Mouse (Mus musculus): ENCODE measurements around the gene Nadk2. TPM values are rescaled to one million over a fixed set of nuclear protein-coding genes. Genes with fewer than 3 reads are reported as not detected.

Nadk2 gene
- polyA plus RNA-seq, 1 experiment from 2014 or later = 13.7 TPM

- TF ChIP-seq CTCF (IDR thresholded peaks at IDR 0.05; ENCODE audit: low read depth) = no peak
- no peak for TF ChIP-seq EP300 (optimal IDR thresholded peaks at IDR 0.05)
- Histone ChIP-seq H3K27me3 (ENCODE audit: control insufficient read depth, insufficient read depth, low read length) (no peaks in the 10 kb centered on the region), H3K4me3 (ENCODE audit: low read depth, low read length) (peak within 1 kb of the TSS; percentile 98), H3K9me3 (ENCODE audit: control insufficient read depth, low read length) (no peaks in the 10 kb centered on the region), H3K36me3 (ENCODE audit: control insufficient read depth, insufficient read depth, low read length) (no peaks in the 10 kb centered on the region), H3K9ac (ENCODE audit: low read length) (peak within 1 kb of the TSS; percentile 95), H3K4me1 (replicated peaks; ENCODE audit: control insufficient read depth, insufficient read depth) (no peaks in the 10 kb centered on the region), H3K27ac (replicated peaks) (peak within 1 kb of the TSS; percentile 89), H3K4me2 (replicated peaks; ENCODE audit: low read depth) (peak within 1 kb of the TSS; percentile 72)
- DNase-seq (ENCODE audit: low spot score) = peak; percentile 98
- 0% methylated on average over 33 of the region's 34 CpGs for WGBS
- ATAC-seq (ENCODE audit: low FRiP score, low TSS enrichment) = peak; percentile 99
These were observed 69.2 kb downstream of the Nadk2 start, which contains the start of gene Lmbrd2 for GRCm38 (mm10) chr15:9140252-9140680. Gene Lmbrd2 (plus strand): TSS chr15:9140550.

DNA sequence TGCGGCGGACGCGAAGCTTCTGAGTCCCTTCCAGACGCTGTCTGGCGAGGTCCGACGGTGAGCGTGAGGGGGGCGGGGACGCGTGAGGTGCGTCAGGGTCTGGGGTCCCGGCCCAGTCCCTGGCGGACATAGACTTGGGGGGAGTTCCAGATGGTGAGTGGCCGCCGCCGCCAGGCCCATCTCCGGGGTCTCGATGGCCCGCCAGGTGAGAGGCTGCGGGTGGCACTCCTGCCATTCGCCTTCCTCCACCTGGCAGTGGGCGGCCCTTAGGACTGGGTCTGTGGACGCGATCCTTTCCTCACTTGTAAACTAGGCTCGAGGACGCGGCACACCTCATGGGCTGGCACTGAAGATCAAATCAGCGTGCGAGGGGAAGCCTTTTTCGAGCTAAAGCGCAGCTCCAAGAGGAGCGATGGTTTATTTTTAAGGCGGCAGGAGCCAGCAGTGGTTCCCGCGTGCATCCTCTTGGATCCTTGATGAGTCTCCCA is 69.7 kb downstream of the Nadk2 start:
- H3K27me3 ChIP-seq (ENCODE audit: control insufficient read depth, insufficient read depth, low read length) = no peaks in the 10 kb centered on the region
- under 1% methylated on average over 35 of the region's 37 CpGs for WGBS
- peak; percentile 86 for ATAC-seq (ENCODE audit: low FRiP score, low TSS enrichment)

GRCm38 (mm10) chr15:9155325-9155724 is 84.3 kb downstream of the Nadk2 start, which contains the start of gene Skp2:
Gene Skp2 (minus strand): TSS chr15:9155425.
- DNase-seq (ENCODE audit: low spot score) = no peak
- no peaks in the 10 kb centered on the region for H3K27me3 ChIP-seq (ENCODE audit: control insufficient read depth, insufficient read depth, low read length)
- TF ChIP-seq CTCF (IDR thresholded peaks at IDR 0.05; ENCODE audit: low read depth) = no peak
- no peak within 1 kb of the TSS for H3K9ac ChIP-seq (ENCODE audit: low read length)
- H3K4me1 ChIP-seq (replicated peaks; ENCODE audit: control insufficient read depth, insufficient read depth) = no peaks in the 10 kb centered on the region
- ATAC-seq (ENCODE audit: low FRiP score, low TSS enrichment) = no peak
- H3K27ac ChIP-seq (replicated peaks) = no peak within 1 kb of the TSS
- H3K36me3 ChIP-seq (ENCODE audit: control insufficient read depth, insufficient read depth, low read length) = no peaks in the 10 kb centered on the region
- no peak within 1 kb of the TSS for H3K4me2 ChIP-seq (replicated peaks; ENCODE audit: low read depth)
- no peaks in the 10 kb centered on the region for H3K9me3 ChIP-seq (ENCODE audit: control insufficient read depth, low read length)
- H3K4me3 ChIP-seq (ENCODE audit: low read depth, low read length) = no peak within 1 kb of the TSS

More for the DNA sequence above, 69.7 kb downstream of the Nadk2 start:
- H3K4me1 ChIP-seq (replicated peaks; ENCODE audit: control insufficient read depth, insufficient read depth) = no peaks in the 10 kb centered on the region
- peak overlapping the region; percentile 72 for H3K4me2 ChIP-seq (replicated peaks; ENCODE audit: low read depth)
- H3K36me3 ChIP-seq (ENCODE audit: control insufficient read depth, insufficient read depth, low read length) = no peaks in the 10 kb centered on the region
- H3K9me3 ChIP-seq (ENCODE audit: control insufficient read depth, low read length) = no peaks in the 10 kb centered on the region
- peak; percentile 74 for DNase-seq (ENCODE audit: low spot score)
- H3K27ac ChIP-seq (replicated peaks) = peak overlapping the region; percentile 89
- H3K4me3 ChIP-seq (ENCODE audit: low read depth, low read length) = peak overlapping the region; percentile 98
- TF ChIP-seq CTCF (IDR thresholded peaks at IDR 0.05; ENCODE audit: low read depth) = no peak
- no peak for TF ChIP-seq EP300 (optimal IDR thresholded peaks at IDR 0.05)
- peak overlapping the region; percentile 95 for H3K9ac ChIP-seq (ENCODE audit: low read length)

Other genes with a start within 250 kb of the Nadk2 start
- 0.41 and 0.42 TPM in 2 replicates for gene Ranbp3l, start 103.3 kb upstream of the Nadk2 start, polyA plus RNA-seq (2015; fragmentation: Nextera tagmentation; extraction: Ambion mirVana)
- 2.7 and 3.1 TPM in 2 replicates for gene Lmbrd2, start 69.3 kb downstream of the Nadk2 start, polyA plus RNA-seq (2015; fragmentation: Nextera tagmentation; extraction: Ambion mirVana)
- 8.6 and 9.7 TPM in 2 replicates for gene Skp2, start 84.2 kb downstream of the Nadk2 start, polyA plus RNA-seq (2015; fragmentation: Nextera tagmentation; extraction: Ambion mirVana)
- not detected in 2 replicates for gene Ugt3a1, start 205.6 kb downstream of the Nadk2 start, polyA plus RNA-seq (2015; fragmentation: Nextera tagmentation; extraction: Ambion mirVana)